Comparison of ENCODE assay signal across 11 mouse cellular contexts in genomic region chr19:44902324-44902723, GRCm38 (mm10). TPM values are rescaled to one million over a fixed set of nuclear protein-coding genes. Genes with fewer than 3 reads are reported as not detected.
DNase-seq lines count a peak whose midpoint lies in the region; ATAC-seq and TF ChIP-seq lines count a peak whose summit lies in the region.
"Had no signal": no experiment of that assay in that cellular context is flagged by ENCODE, and none has a peak within 500 bp of the region (broad histone marks: within the 10 kb centered on the region; RNA-seq: fewer than 3 reads in every experiment).

No protein-coding gene starts in this region.

- 52% methylated on average over 4 of the region's 4 CpGs for WGBS in heart, adult 2 months
- WGBS in lung, embryonic 16.5 days, result 44% methylated on average over 4 of the region's 4 CpGs
- WGBS in hindbrain, embryonic 16.5 days, result 76% methylated on average over 4 of the region's 4 CpGs
- 85% methylated on average over 4 of the region's 4 CpGs for WGBS in hindbrain, embryonic 13.5 days
- WGBS in liver, embryonic 12.5 days (ENCODE audit: insufficient replicate concordance), result 46% methylated on average over 4 of the region's 4 CpGs

- no peak overlapping the region for H3K27ac ChIP-seq in heart, adult 2 months
- no peak overlapping the region for H3K27ac ChIP-seq in lung, embryonic 16.5 days (ENCODE audit: low read length)
- H3K27ac ChIP-seq in hindbrain, embryonic 16.5 days (ENCODE audit: low read depth, low read length), result no peak overlapping the region
- H3K27ac ChIP-seq in hindbrain, embryonic 13.5 days, result no peak overlapping the region
- H3K27ac ChIP-seq in liver, embryonic 12.5 days, result no peak overlapping the region
- H3K27ac ChIP-seq: embryonic facial prominence, embryonic 15.5 days; limb, embryonic 15.5 days; midbrain, embryonic 15.5 days had no signal

- DNase-seq in heart, adult 2 months, result peak; percentile 54 to 60
- no peak for DNase-seq in heart, postnatal 25 days (ENCODE audit: low spot score)
- peak; percentile 54 for DNase-seq in 3T3-L1 (ENCODE audit: low read depth, low spot score)
- peak; percentile 64 to 81 for DNase-seq in gastrocnemius, postnatal 4 days (ENCODE audit: low spot score in 2 of 2)

- H3K9ac ChIP-seq in heart, adult 2 months (ENCODE audit: low read depth, low read length), result no peak overlapping the region
- H3K9ac ChIP-seq in lung, embryonic 16.5 days (ENCODE audit: low read length), result no peak overlapping the region
- H3K9ac ChIP-seq in hindbrain, embryonic 16.5 days (ENCODE audit: low read depth, low read length), result no peak overlapping the region
- H3K9ac ChIP-seq in hindbrain, embryonic 13.5 days, result no peak overlapping the region
- no peak overlapping the region for H3K9ac ChIP-seq in liver, embryonic 12.5 days
- H3K9ac ChIP-seq: embryonic facial prominence, embryonic 15.5 days; limb, embryonic 15.5 days; midbrain, embryonic 15.5 days had no signal

- H3K4me3 ChIP-seq in heart, adult 2 months, result no peak overlapping the region
- H3K4me3 ChIP-seq in lung, embryonic 16.5 days (ENCODE audit: low read length), result no peak overlapping the region
- no peak overlapping the region for H3K4me3 ChIP-seq in hindbrain, embryonic 16.5 days (ENCODE audit: low read length)
- H3K4me3 ChIP-seq in hindbrain, embryonic 13.5 days, result no peak overlapping the region
- H3K4me3 ChIP-seq in liver, embryonic 12.5 days, result no peak overlapping the region
- H3K4me3 ChIP-seq: embryonic facial prominence, embryonic 15.5 days; limb, embryonic 15.5 days; midbrain, embryonic 15.5 days had no signal

- H3K79me2 ChIP-seq in heart, adult 2 months (replicated peaks; ENCODE audit: control insufficient read depth, insufficient read depth, low read length), result no peaks in the 10 kb centered on the region

- peak; percentile 80 for ATAC-seq in lung, embryonic 16.5 days (ENCODE audit: low read depth)
- no peak for ATAC-seq in hindbrain, embryonic 16.5 days
- ATAC-seq in hindbrain, embryonic 13.5 days (ENCODE audit: low FRiP score), result no peak
- no peak for ATAC-seq in liver, embryonic 12.5 days
- ATAC-seq: midbrain, embryonic 15.5 days had no signal

- no peaks in the 10 kb centered on the region for H3K9me3 ChIP-seq in lung, embryonic 16.5 days (ENCODE audit: control insufficient read depth, low read length)
- H3K9me3 ChIP-seq in hindbrain, embryonic 16.5 days (ENCODE audit: control insufficient read depth, low read length), result no peaks in the 10 kb centered on the region
- no peaks in the 10 kb centered on the region for H3K9me3 ChIP-seq in hindbrain, embryonic 13.5 days
- H3K9me3 ChIP-seq in liver, embryonic 12.5 days (replicated peaks), result no peaks in the 10 kb centered on the region
- H3K9me3 ChIP-seq: embryonic facial prominence, embryonic 15.5 days; limb, embryonic 15.5 days; midbrain, embryonic 15.5 days had no signal

- H3K4me1 ChIP-seq in heart, adult 2 months (ENCODE audit: control insufficient read depth, insufficient read depth, low read length), result peaks cover 3% of the 10 kb centered on the region
- peaks cover 18% of the 10 kb centered on the region for H3K4me1 ChIP-seq in lung, embryonic 16.5 days (replicated peaks; ENCODE audit: control insufficient read depth, insufficient read depth, low read length)
- H3K4me1 ChIP-seq in hindbrain, embryonic 16.5 days (ENCODE audit: control insufficient read depth, insufficient read depth, low read depth, low read length), result peaks cover 11% of the 10 kb centered on the region
- H3K4me1 ChIP-seq in hindbrain, embryonic 13.5 days (replicated peaks), result peaks cover 29% of the 10 kb centered on the region
- H3K4me1 ChIP-seq in liver, embryonic 12.5 days, result peaks cover 15% of the 10 kb centered on the region; the same call in 1 of the 2 replicates

- TF ChIP-seq CTCF in heart, adult 2 months (IDR thresholded peaks at IDR 0.05), result no peak

- H3K27me3 ChIP-seq in heart, adult 2 months (ENCODE audit: control insufficient read depth, insufficient read depth, low read length), result no peaks in the 10 kb centered on the region
- no peaks in the 10 kb centered on the region for H3K27me3 ChIP-seq in lung, embryonic 16.5 days (ENCODE audit: control insufficient read depth, insufficient read depth, low read depth, low read length)
- no peaks in the 10 kb centered on the region for H3K27me3 ChIP-seq in hindbrain, embryonic 16.5 days (replicated peaks; ENCODE audit: control insufficient read depth, insufficient read depth, low read length)
- peaks cover 32% of the 10 kb centered on the region for H3K27me3 ChIP-seq in hindbrain, embryonic 13.5 days
- peaks cover 25% of the 10 kb centered on the region for H3K27me3 ChIP-seq in liver, embryonic 12.5 days (replicated peaks)

- H3K36me3 ChIP-seq in heart, adult 2 months (ENCODE audit: control insufficient read depth, insufficient read depth, low read length), result no peaks in the 10 kb centered on the region
- H3K36me3 ChIP-seq in lung, embryonic 16.5 days (ENCODE audit: control insufficient read depth, insufficient read depth, low read length), result no peaks in the 10 kb centered on the region
- no peaks in the 10 kb centered on the region for H3K36me3 ChIP-seq in hindbrain, embryonic 16.5 days (ENCODE audit: control insufficient read depth, insufficient read depth, low read length)
- no peaks in the 10 kb centered on the region for H3K36me3 ChIP-seq in hindbrain, embryonic 13.5 days
- H3K36me3 ChIP-seq in liver, embryonic 12.5 days, result no peaks in the 10 kb centered on the region
- H3K36me3 ChIP-seq: embryonic facial prominence, embryonic 15.5 days; limb, embryonic 15.5 days; midbrain, embryonic 15.5 days had no signal

- TF ChIP-seq EP300 in heart, adult 2 months (IDR thresholded peaks at IDR 0.05; ENCODE audit: insufficient read depth, low read depth, low read length), result no peak

- TF ChIP-seq POLR2A in heart, adult 2 months (IDR thresholded peaks at IDR 0.05; ENCODE audit: insufficient read depth, low read depth, low read length), result no peak

- intact Hi-C loops in heart, adult 2 months (cut with DNase I), result no loop called here
- intact Hi-C loops in heart, postnatal 25 days (cut with DNase I), result no loop called here

- H3K4me2 ChIP-seq in lung, embryonic 16.5 days (ENCODE audit: low read depth, low read length), result no peak overlapping the region
- no peak overlapping the region for H3K4me2 ChIP-seq in hindbrain, embryonic 16.5 days (ENCODE audit: low read length)
- no peak overlapping the region for H3K4me2 ChIP-seq in hindbrain, embryonic 13.5 days
- no peak overlapping the region for H3K4me2 ChIP-seq in liver, embryonic 12.5 days
- H3K4me2 ChIP-seq: embryonic facial prominence, embryonic 15.5 days; limb, embryonic 15.5 days; midbrain, embryonic 15.5 days had no signal

RNA-seq across cellular contexts. Expression of gene Slf2, which starts 28.6 kb away (rescaled TPM):
- 10 to 100 TPM; 18.4 to 23.0 TPM for total RNA-seq in heart, adult 2 months (2021)
- polyA plus RNA-seq in heart, adult 2 months (2012; rRNA removed), result 14.3 and 16.6 TPM in 2 replicates
- total RNA-seq in heart, postnatal 25 days (2021), result 10 to 100 TPM; 18.4 to 22.0 TPM
- total RNA-seq in gastrocnemius, postnatal 4 days (2021), result 10 to 100 TPM; 46.8 to 52.4 TPM
- polyA plus RNA-seq in lung, embryonic 16.5 days (2015; fragmentation: Nextera tagmentation; extraction: Ambion mirVana), result 26.4 and 27.1 TPM in 2 replicates
- 26.7 and 27.8 TPM in 2 replicates for polyA plus RNA-seq in hindbrain, embryonic 16.5 days (2015; fragmentation: Nextera tagmentation; extraction: Ambion mirVana)
- polyA plus RNA-seq in hindbrain, embryonic 13.5 days (2015; fragmentation: Nextera tagmentation; extraction: Ambion mirVana), result 29.8 and 30.5 TPM in 2 replicates
- polyA plus RNA-seq in liver, embryonic 12.5 days (2016; fragmentation: Nextera tagmentation; extraction: Ambion mirVana), result 25.8 and 27.2 TPM in 2 replicates
